Comparison of ENCODE assay signal across 9 mouse cellular contexts in genomic region chr19:53087268-53088143, GRCm38 (mm10). TPM values are rescaled to one million over a fixed set of nuclear protein-coding genes. Genes with fewer than 3 reads are reported as not detected.
DNase-seq lines count a peak whose midpoint lies in the region; ATAC-seq lines count a peak whose summit lies in the region.
"Had no signal": no experiment of that assay in that cellular context is flagged by ENCODE, and none has a peak within 500 bp of the region (broad histone marks: within the 10 kb centered on the region; RNA-seq: fewer than 3 reads in every experiment).

No protein-coding gene starts in this region.

- DNase-seq in layer of hippocampus, adult 11-12 months (ENCODE audit: low spot score) = peak; percentile 42
- DNase-seq in layer of hippocampus, adult 9-11 months = no peak
- peak; percentile 50 for DNase-seq in forebrain, embryonic 14.5 days (ENCODE audit: low spot score)
- DNase-seq in spleen, adult 12 weeks (ENCODE audit: low spot score) = no peak
- DNase-seq in gastrocnemius, adult 8-10 months (ENCODE audit: low spot score in 2 of 2) = no peak

- H3K4me2 ChIP-seq in forebrain, embryonic 14.5 days (ENCODE audit: low read length) = peak overlapping the region; percentile 27; the same call in 1 of the 2 replicates
- peak overlapping the region; percentile 37 for H3K4me2 ChIP-seq in hindbrain, embryonic 15.5 days
- H3K4me2 ChIP-seq in liver, embryonic 16.5 days (ENCODE audit: low read depth, low read length) = peak overlapping the region; percentile 31; the same call in 1 of the 2 replicates
- peak overlapping the region; percentile 50 for H3K4me2 ChIP-seq in stomach, embryonic 15.5 days

- H3K27me3 ChIP-seq in forebrain, embryonic 14.5 days (replicated peaks; ENCODE audit: control insufficient read depth, insufficient read depth, low read length) = no peaks in the 10 kb centered on the region
- H3K27me3 ChIP-seq in hindbrain, embryonic 15.5 days = no peaks in the 10 kb centered on the region
- H3K27me3 ChIP-seq in liver, embryonic 16.5 days (ENCODE audit: control insufficient read depth, insufficient read depth, low read depth, low read length) = no peaks in the 10 kb centered on the region
- no peaks in the 10 kb centered on the region for H3K27me3 ChIP-seq in stomach, embryonic 15.5 days (replicated peaks)

- peak; percentile 73 for ATAC-seq in forebrain, embryonic 14.5 days
- ATAC-seq in hindbrain, embryonic 15.5 days (ENCODE audit: low FRiP score, low read depth) = peak; percentile 71; the same call in 1 of the 2 replicates
- ATAC-seq in liver, embryonic 16.5 days (ENCODE audit: low read depth) = peak; percentile 60
- peak; percentile 50 for ATAC-seq in stomach, embryonic 15.5 days (ENCODE audit: insufficient read depth, low FRiP score, low read depth)

- H3K9me3 ChIP-seq in forebrain, embryonic 14.5 days (replicated peaks; ENCODE audit: control insufficient read depth, low read length) = no peaks in the 10 kb centered on the region
- no peaks in the 10 kb centered on the region for H3K9me3 ChIP-seq in hindbrain, embryonic 15.5 days
- no peaks in the 10 kb centered on the region for H3K9me3 ChIP-seq in liver, embryonic 16.5 days (replicated peaks; ENCODE audit: control insufficient read depth, low read length)
- no peaks in the 10 kb centered on the region for H3K9me3 ChIP-seq in stomach, embryonic 15.5 days

- H3K4me3 ChIP-seq in forebrain, embryonic 14.5 days (ENCODE audit: low read depth, low read length) = no peak overlapping the region
- no peak overlapping the region for H3K4me3 ChIP-seq in hindbrain, embryonic 15.5 days
- no peak overlapping the region for H3K4me3 ChIP-seq in liver, embryonic 16.5 days (ENCODE audit: low read depth, low read length)
- H3K4me3 ChIP-seq in stomach, embryonic 15.5 days (replicated peaks) = no peak overlapping the region; the same call in 1 of the 2 replicates

- H3K9ac ChIP-seq in forebrain, embryonic 14.5 days (ENCODE audit: low read length) = peak overlapping the region; percentile 36; the same call in 1 of the 2 replicates
- H3K9ac ChIP-seq in hindbrain, embryonic 15.5 days = no peak overlapping the region; the same call in 1 of the 2 replicates
- H3K9ac ChIP-seq in liver, embryonic 16.5 days (ENCODE audit: low read depth, low read length) = no peak overlapping the region
- H3K9ac ChIP-seq in stomach, embryonic 15.5 days = no peak overlapping the region

- 35% methylated on average over 25 of the region's 25 CpGs for WGBS in forebrain, embryonic 14.5 days
- WGBS in hindbrain, embryonic 15.5 days = 28% methylated on average over 25 of the region's 25 CpGs
- WGBS in liver, embryonic 16.5 days (ENCODE audit: insufficient replicate concordance) = 36% methylated on average over 25 of the region's 25 CpGs
- WGBS in stomach, embryonic 15.5 days = 15% methylated on average over 25 of the region's 25 CpGs

- H3K4me1 ChIP-seq in forebrain, embryonic 14.5 days (ENCODE audit: control insufficient read depth, insufficient read depth, low read length) = peaks cover 10% of the 10 kb centered on the region; the same call in 1 of the 2 replicates
- H3K4me1 ChIP-seq in hindbrain, embryonic 15.5 days (replicated peaks) = peaks cover 14% of the 10 kb centered on the region
- peaks cover 9% of the 10 kb centered on the region for H3K4me1 ChIP-seq in liver, embryonic 16.5 days (ENCODE audit: control insufficient read depth, low read depth, low read length)
- peaks cover 37% of the 10 kb centered on the region for H3K4me1 ChIP-seq in stomach, embryonic 15.5 days

- no peak overlapping the region; the same call in 1 of the 2 replicates for H3K27ac ChIP-seq in forebrain, embryonic 14.5 days (ENCODE audit: low read depth, low read length)
- peak overlapping the region; percentile 23 for H3K27ac ChIP-seq in hindbrain, embryonic 15.5 days (replicated peaks)
- H3K27ac ChIP-seq in liver, embryonic 16.5 days (ENCODE audit: low read length) = peak overlapping the region; percentile 57
- peak overlapping the region; percentile 93 for H3K27ac ChIP-seq in stomach, embryonic 15.5 days

- H3K36me3 ChIP-seq in forebrain, embryonic 14.5 days (ENCODE audit: control insufficient read depth, insufficient read depth, low read length) = no peaks in the 10 kb centered on the region
- no peaks in the 10 kb centered on the region for H3K36me3 ChIP-seq in hindbrain, embryonic 15.5 days
- no peaks in the 10 kb centered on the region for H3K36me3 ChIP-seq in liver, embryonic 16.5 days (ENCODE audit: control insufficient read depth, insufficient read depth)
- no peaks in the 10 kb centered on the region for H3K36me3 ChIP-seq in stomach, embryonic 15.5 days
- H3K36me3 ChIP-seq: G1E had no signal

RNA-seq across cellular contexts. Expression of gene Xpnpep1, which starts 47.5 kb away (rescaled TPM):
- polyA plus RNA-seq in forebrain, embryonic 14.5 days (2014; fragmentation: Nextera tagmentation; extraction: Ambion mirVana) = 155 and 158 TPM in 2 replicates
- 114 and 121 TPM in 2 replicates for polyA plus RNA-seq in hindbrain, embryonic 15.5 days (2015; fragmentation: Nextera tagmentation; extraction: Ambion mirVana)
- 85.5 and 91.8 TPM in 2 replicates for polyA plus RNA-seq in liver, embryonic 16.5 days (2015; fragmentation: Nextera tagmentation; extraction: Ambion mirVana)
- 130 and 151 TPM in 2 replicates for polyA plus RNA-seq in stomach, embryonic 15.5 days (2015; fragmentation: Nextera tagmentation; extraction: Ambion mirVana)
- 10 to 100 TPM; 37.7 to 45.2 (median 39.7) TPM for total RNA-seq in gastrocnemius, adult 8-10 months (2022)

RNA-seq across cellular contexts. Expression of gene Add3, which starts 52.7 kb away (rescaled TPM):
- polyA plus RNA-seq in forebrain, embryonic 14.5 days (2014; fragmentation: Nextera tagmentation; extraction: Ambion mirVana) = 25.2 and 32.6 TPM in 2 replicates
- polyA plus RNA-seq in hindbrain, embryonic 15.5 days (2015; fragmentation: Nextera tagmentation; extraction: Ambion mirVana) = 40.7 and 46.1 TPM in 2 replicates
- 26.2 and 28.4 TPM in 2 replicates for polyA plus RNA-seq in liver, embryonic 16.5 days (2015; fragmentation: Nextera tagmentation; extraction: Ambion mirVana)
- 89.0 and 96.1 TPM in 2 replicates for polyA plus RNA-seq in stomach, embryonic 15.5 days (2015; fragmentation: Nextera tagmentation; extraction: Ambion mirVana)
- 10 to 100 TPM; 17.4 to 25.8 (median 20.8) TPM for total RNA-seq in gastrocnemius, adult 8-10 months (2022)

Comparison
In these comparisons a context has a peak if more than half of its experiments do, and no peak if none do; other contexts are left out.
1. DNase-seq: peak in layer of hippocampus, adult 11-12 months (single experiment) and forebrain, embryonic 14.5 days (single experiment); none in layer of hippocampus, adult 9-11 months (single experiment), spleen, adult 12 weeks (single experiment) and gastrocnemius, adult 8-10 months (0 of 2).
2. Peak in every context shown above with its lines, with median percentiles within 50 percentile points of each other: ATAC-seq and H3K4me2 ChIP-seq.